Mouse (Mus musculus) midbrain, embryonic 16.5 days (tissue): ENCODE results near the gene Ece1. TPM values are rescaled to one million over a fixed set of nuclear protein-coding genes. Genes with fewer than 3 reads are reported as not detected.

Experiments used
- ATAC-seq: fragments of 200-750 bp; cut with Nextera tagmentation; 2 replicates; pipeline ENCODE4 v1.8.0; 2017; ENCODE audit warnings: moderate TSS enrichment
- H3K27ac ChIP-seq: fragments of 300-500 bp; sonication (generic); 2 replicates; pipeline ENCODE4 v1.5.1; 2014; ENCODE audit warnings: mild to moderate bottlenecking, low read length, mixed read lengths
- H3K27me3 ChIP-seq: fragments of 300-500 bp; sonication (generic); 2 replicates; pipeline ENCODE4 v1.6.1; 2014; ENCODE audit warnings: low read depth, low read length, mixed read lengths; ENCODE audit not compliant: control insufficient read depth, insufficient read depth
- H3K36me3 ChIP-seq: fragments of 300-500 bp; sonication (generic); 2 replicates; pipeline ENCODE4 v1.6.1; 2014; ENCODE audit warnings: mild to moderate bottlenecking, low read length, moderate library complexity, mixed read lengths; ENCODE audit not compliant: control insufficient read depth, insufficient read depth
- H3K4me1 ChIP-seq: fragments of 300-500 bp; sonication (generic); 2 replicates; pipeline ENCODE4 v1.6.1; 2014; ENCODE audit warnings: mild to moderate bottlenecking, low read length, mixed read lengths; ENCODE audit not compliant: control insufficient read depth, insufficient read depth
- H3K4me2 ChIP-seq: fragments of 300-500 bp; sonication (generic); 2 replicates; pipeline ENCODE4 v1.6.1; 2014; ENCODE audit warnings: mild to moderate bottlenecking, low read length, mixed read lengths
- H3K4me3 ChIP-seq: fragments of 300-500 bp; sonication (generic); 2 replicates; pipeline ENCODE4 v1.5.1; 2014; ENCODE audit warnings: low read depth, mild to moderate bottlenecking, low read length, moderate library complexity, mixed read lengths
- H3K9ac ChIP-seq: fragments of 300-500 bp; sonication (generic); 2 replicates; pipeline ENCODE4 v1.6.1; 2014; ENCODE audit warnings: low read depth, low read length, mixed read lengths
- H3K9me3 ChIP-seq: fragments of 300-500 bp; sonication (generic); replicated peaks from 2 replicates; pipeline ENCODE4 v1.6.1; 2014; ENCODE audit warnings: mild to moderate bottlenecking, low read length, mixed read lengths; ENCODE audit not compliant: control insufficient read depth, poor library complexity, severe bottlenecking
- WGBS: fragments of 180-500 bp; shearing (Covaris S2); extraction: QIAGEN DNeasy Blood & Tissue Kit; methylation state at CpG from one replicate; pipeline ENCODE4 v1.1.7; 2014; 5-methylcytosine and 5-hydroxymethylcytosine counted together
- polyA plus RNA-seq: library from polyadenylated mRNA; unstranded; fragments of >200 nt; fragmentation: Nextera tagmentation; extraction: Ambion mirVana; gene quantifications from 2 replicates; pipeline ENCODE4 v1.2.1, GENCODE M21; 2015

Ece1 gene
- polyA plus RNA-seq, 1 experiment from 2014 or later: 21.3 TPM

- no peak overlapping the region for H3K4me3 ChIP-seq
- no peaks in the 10 kb centered on the region for H3K27me3 ChIP-seq
- H3K36me3 ChIP-seq: no peaks in the 10 kb centered on the region; the same call in 1 of the 2 replicates
- no peak overlapping the region for H3K9ac ChIP-seq
- no peaks in the 10 kb centered on the region for H3K9me3 ChIP-seq
- H3K4me1 ChIP-seq: peaks cover 4% of the 10 kb centered on the region; the same call in 1 of the 2 replicates
- no peak overlapping the region for H3K27ac ChIP-seq
- 35% methylated on average over 9 of the region's 9 CpGs for WGBS
- no peak overlapping the region for H3K4me2 ChIP-seq
- ATAC-seq: no peak
These were observed 68.5 kb downstream of the Ece1 start for GRCm38 (mm10) chr4:137930500-137931008.

- peak overlapping the region; percentile 1; the same call in 1 of the 2 replicates for H3K9ac ChIP-seq
- ATAC-seq: no peak
- WGBS: 20% methylated on average over 18 of the region's 18 CpGs
These were observed 69.1 kb downstream of the Ece1 start for GRCm38 (mm10) chr4:137931009-137931757.

GRCm38 (mm10) chr4:137932554-137933178 lies 70.6 kb downstream of the Ece1 start:
- no peaks in the 10 kb centered on the region for H3K9me3 ChIP-seq
- no peak overlapping the region for H3K27ac ChIP-seq
- H3K9ac ChIP-seq: no peak overlapping the region
- WGBS: 62% methylated on average over 6 of the region's 6 CpGs
- H3K4me3 ChIP-seq: no peak overlapping the region
- H3K4me2 ChIP-seq: no peak overlapping the region
- no peak for ATAC-seq
- H3K27me3 ChIP-seq: no peaks in the 10 kb centered on the region
- peaks cover 2% of the 10 kb centered on the region; the same call in 1 of the 2 replicates for H3K36me3 ChIP-seq
- peaks cover 4% of the 10 kb centered on the region; the same call in 1 of the 2 replicates for H3K4me1 ChIP-seq

More at GRCm38 (mm10) chr4:137931009-137931757, 69.1 kb downstream of the Ece1 start:
- peak overlapping the region; percentile 59 for H3K27ac ChIP-seq
- no peaks in the 10 kb centered on the region for H3K27me3 ChIP-seq
- no peaks in the 10 kb centered on the region; the same call in 1 of the 2 replicates for H3K36me3 ChIP-seq
- H3K4me3 ChIP-seq: no peak overlapping the region
- no peaks in the 10 kb centered on the region for H3K9me3 ChIP-seq
- no peak overlapping the region for H3K4me2 ChIP-seq
- H3K4me1 ChIP-seq: peaks cover 4% of the 10 kb centered on the region; the same call in 1 of the 2 replicates

GRCm38 (mm10) chr4:137933328-137933727 lies 71.3 kb downstream of the Ece1 start:
- H3K9ac ChIP-seq: no peak overlapping the region
- H3K9me3 ChIP-seq: no peaks in the 10 kb centered on the region
- 73% methylated on average over 5 of the region's 5 CpGs for WGBS
- no peak overlapping the region for H3K4me3 ChIP-seq
- no peak overlapping the region for H3K27ac ChIP-seq
- ATAC-seq: no peak
- H3K4me2 ChIP-seq: no peak overlapping the region
- H3K27me3 ChIP-seq: no peaks in the 10 kb centered on the region
- H3K4me1 ChIP-seq: peaks cover 4% of the 10 kb centered on the region; the same call in 1 of the 2 replicates
- peaks cover 2% of the 10 kb centered on the region; the same call in 1 of the 2 replicates for H3K36me3 ChIP-seq

GRCm38 (mm10) chr4:137936134-137936533 lies 74.1 kb downstream of the Ece1 start:
- ATAC-seq: no peak
- peaks cover 6% of the 10 kb centered on the region; the same call in 1 of the 2 replicates for H3K36me3 ChIP-seq
- WGBS: 89% methylated on average over 4 of the region's 4 CpGs

GRCm38 (mm10) chr4:137940061-137940460 lies 78.0 kb downstream of the Ece1 start:
- H3K4me3 ChIP-seq: no peak overlapping the region
- no peak for ATAC-seq
- no peak overlapping the region for H3K27ac ChIP-seq
- H3K27me3 ChIP-seq: no peaks in the 10 kb centered on the region
- peaks cover 9% of the 10 kb centered on the region for H3K36me3 ChIP-seq
- H3K9me3 ChIP-seq: no peaks in the 10 kb centered on the region
- WGBS: 64% methylated on average over 10 of the region's 10 CpGs
- H3K4me2 ChIP-seq: no peak overlapping the region
- peaks cover 17% of the 10 kb centered on the region for H3K4me1 ChIP-seq
- H3K9ac ChIP-seq: no peak overlapping the region

More at GRCm38 (mm10) chr4:137936134-137936533, 74.1 kb downstream of the Ece1 start:
- no peak overlapping the region for H3K9ac ChIP-seq
- H3K27ac ChIP-seq: no peak overlapping the region
- no peak overlapping the region for H3K4me3 ChIP-seq
- no peaks in the 10 kb centered on the region for H3K27me3 ChIP-seq
- H3K4me2 ChIP-seq: no peak overlapping the region
- peaks cover 2% of the 10 kb centered on the region; the same call in 1 of the 2 replicates for H3K4me1 ChIP-seq
- no peaks in the 10 kb centered on the region for H3K9me3 ChIP-seq

GRCm38 (mm10) chr4:137941131-137941844 lies 79.3 kb downstream of the Ece1 start:
- H3K36me3 ChIP-seq: peaks cover 16% of the 10 kb centered on the region
- no peaks in the 10 kb centered on the region for H3K27me3 ChIP-seq
- ATAC-seq: no peak
- WGBS: 92% methylated on average over 12 of the region's 12 CpGs
- no peak overlapping the region for H3K9ac ChIP-seq
- H3K4me1 ChIP-seq: peaks cover 17% of the 10 kb centered on the region
- H3K4me3 ChIP-seq: no peak overlapping the region
- no peaks in the 10 kb centered on the region; the same call in 1 of the 2 replicates for H3K9me3 ChIP-seq
- H3K27ac ChIP-seq: no peak overlapping the region
- no peak overlapping the region for H3K4me2 ChIP-seq

- Histone ChIP-seq H3K9ac (no peak overlapping the region; the same call in 1 of the 2 replicates), H3K4me1 (peaks cover 17% of the 10 kb centered on the region), H3K36me3 (peaks cover 14% of the 10 kb centered on the region), H3K4me3 (no peak overlapping the region), H3K27me3 (no peaks in the 10 kb centered on the region), H3K9me3 (no peaks in the 10 kb centered on the region; the same call in 1 of the 2 replicates), H3K27ac (peak overlapping the region; percentile 43), H3K4me2 (no peak overlapping the region)
- ATAC-seq: peak; percentile 36; the same call in 1 of the 2 replicates
- WGBS: 44% methylated on average over 17 of the region's 17 CpGs
These were observed 80.1 kb downstream of the Ece1 start for GRCm38 (mm10) chr4:137941871-137942781.
